Mouse (Mus musculus): ENCODE results near the gene Elf2.
"Not testable (repeated sequence)": the region's sequence is repeated elsewhere in the genome, so short reads cannot be mapped to it uniquely, and the experiment has no call there.

Elf2 gene

DNA sequence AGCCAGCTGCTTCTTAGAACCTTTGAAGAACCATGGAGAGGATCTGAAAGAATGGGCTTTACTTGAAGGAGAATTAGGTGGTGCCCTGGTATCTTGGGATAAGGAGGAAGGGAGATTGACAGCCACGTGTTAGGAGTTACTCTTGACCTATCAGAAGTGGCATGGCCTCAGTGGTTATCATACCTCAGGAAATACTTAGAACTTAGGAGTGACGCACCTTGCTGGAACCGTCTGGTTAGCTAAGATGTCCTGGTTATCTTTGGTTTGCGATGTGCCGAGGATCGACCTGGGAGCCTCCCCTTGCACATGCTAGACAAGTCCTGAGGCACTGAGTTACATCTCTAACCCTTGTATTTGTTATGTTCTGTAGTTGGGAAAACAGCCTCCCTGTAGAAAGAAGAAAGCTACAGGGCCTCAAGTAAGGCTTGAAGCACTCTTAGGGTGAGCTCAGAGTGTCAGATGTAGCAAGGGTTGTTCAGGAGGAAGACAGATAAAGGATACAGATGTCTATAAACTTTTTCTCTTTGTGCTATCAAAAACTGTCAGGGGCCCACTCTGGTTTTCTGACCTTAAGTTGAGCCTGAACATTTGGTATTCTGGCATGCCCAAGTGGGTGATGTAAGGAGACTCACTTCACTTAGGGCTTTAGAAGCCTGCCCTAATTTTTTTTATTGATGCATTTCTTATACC lies 110.2 kb downstream of the Elf2 start:
- no peak for DNase-seq

DNA sequence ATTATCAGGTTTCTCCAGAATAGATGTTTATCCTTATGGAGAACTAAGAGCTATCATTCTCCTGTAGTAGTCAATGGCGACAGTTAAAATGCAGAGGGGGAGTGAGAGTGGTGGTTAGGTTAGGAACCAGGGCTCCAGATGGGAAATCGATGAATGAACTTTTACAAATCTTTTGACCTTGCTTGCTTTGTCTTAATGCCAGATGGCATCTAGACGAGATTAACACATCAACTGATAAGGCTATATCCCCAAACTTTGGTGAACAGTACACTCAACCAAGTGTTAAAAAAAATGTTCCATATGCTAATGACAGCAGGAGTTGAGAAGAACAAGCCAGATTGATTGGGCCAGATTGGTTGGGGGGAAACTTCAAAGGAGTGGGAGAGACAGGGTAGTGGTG lies 111.2 kb downstream of the Elf2 start:
- DNase-seq: no peak

DNA sequence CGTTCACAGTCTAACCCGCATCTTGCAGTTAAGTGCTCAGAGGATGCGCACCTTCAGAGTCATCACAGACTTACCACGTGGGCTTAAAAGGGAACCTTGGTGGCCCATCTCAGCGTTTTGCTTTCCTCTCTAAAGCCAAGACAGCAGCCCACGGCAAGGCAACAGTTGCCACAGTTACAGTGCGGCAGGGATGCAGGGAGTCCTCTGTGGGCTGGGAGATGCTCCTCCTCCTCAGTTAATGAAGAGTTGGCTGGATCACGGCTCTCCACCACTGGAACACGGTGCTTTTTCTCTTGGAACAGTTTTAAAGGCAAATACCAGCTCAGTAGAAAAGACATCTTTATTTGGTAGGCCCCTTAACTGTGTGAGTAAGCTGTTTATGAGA lies 111.7 kb downstream of the Elf2 start:
- no peak for DNase-seq

DNA sequence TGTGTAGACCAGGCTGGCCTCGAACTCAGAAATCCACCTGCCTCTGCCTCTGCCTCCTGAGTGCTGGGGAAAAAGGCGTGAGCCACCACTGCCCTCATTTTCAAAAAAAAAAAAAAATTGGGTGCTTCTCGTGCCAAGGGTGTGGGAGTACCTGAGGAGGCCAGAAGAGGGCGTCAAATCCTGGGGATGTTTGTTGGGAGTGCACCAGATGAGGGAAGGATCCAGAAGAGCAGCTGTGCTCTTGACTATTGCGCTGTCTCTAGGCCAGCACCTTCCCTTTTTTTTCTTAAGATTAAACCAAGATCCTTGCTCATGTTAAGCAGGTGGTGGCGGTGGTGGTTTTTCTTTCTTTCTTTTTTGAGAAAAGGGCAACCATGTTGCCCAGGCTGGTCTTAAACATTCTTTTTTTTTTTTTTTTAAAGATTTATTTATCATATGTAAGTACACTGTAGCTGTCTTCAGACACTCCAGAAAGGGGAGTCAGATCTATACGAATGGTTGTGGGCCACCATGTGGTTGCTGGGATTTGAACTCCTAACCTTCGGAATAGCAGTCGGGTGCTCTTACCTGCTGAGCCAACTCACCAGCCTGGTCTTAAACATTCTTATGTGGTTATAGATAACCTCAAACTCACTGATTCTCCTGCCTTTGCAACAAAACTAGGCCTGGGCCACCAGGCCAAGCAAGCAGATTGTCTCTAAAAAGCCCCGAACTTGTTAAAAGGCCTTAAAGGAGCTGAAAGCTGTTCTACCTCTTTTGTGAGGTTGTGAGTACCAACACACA lies 112.2 kb downstream of the Elf2 start:
- no peak for DNase-seq

DNA sequence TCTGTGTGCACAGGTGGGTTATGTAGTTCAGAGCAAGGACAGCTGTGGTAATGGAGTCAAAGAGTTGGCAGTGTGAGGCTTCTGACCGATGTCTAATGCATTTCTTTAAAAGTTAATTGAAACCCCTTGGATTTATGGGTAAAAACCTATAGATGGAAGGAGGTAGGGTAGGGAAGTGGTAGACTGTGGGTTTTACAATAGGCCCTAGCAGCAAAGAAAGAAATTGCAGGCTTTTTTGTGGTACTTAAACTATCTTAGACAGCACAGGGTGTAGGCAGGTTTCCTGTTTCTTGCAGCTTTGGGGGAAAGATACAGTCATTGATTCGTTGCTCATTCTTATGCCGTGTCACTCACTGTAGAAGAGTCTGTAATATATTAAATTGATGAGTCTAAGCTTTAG lies 113.9 kb downstream of the Elf2 start:
- no peak for DNase-seq

DNA sequence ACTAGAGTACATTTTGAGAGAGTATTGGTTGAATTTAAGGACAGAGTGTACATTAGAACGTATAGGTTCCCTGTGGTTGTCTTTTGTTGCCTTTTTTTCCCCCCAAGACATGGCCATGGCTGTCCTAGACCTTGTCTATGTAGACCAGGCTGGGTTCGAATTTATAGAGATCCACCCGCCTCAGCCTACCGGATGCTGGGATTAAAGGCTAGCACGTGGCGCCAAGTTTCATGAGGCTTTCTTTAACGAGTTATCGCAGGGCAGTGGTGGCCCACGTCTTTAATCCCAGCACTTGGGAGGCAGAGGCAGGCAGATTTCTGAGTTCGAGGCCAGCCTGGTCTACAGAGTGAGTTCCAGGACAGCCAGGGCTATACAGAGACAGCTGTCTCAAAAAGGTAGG lies 114.5 kb downstream of the Elf2 start:
- no peak for DNase-seq

DNA sequence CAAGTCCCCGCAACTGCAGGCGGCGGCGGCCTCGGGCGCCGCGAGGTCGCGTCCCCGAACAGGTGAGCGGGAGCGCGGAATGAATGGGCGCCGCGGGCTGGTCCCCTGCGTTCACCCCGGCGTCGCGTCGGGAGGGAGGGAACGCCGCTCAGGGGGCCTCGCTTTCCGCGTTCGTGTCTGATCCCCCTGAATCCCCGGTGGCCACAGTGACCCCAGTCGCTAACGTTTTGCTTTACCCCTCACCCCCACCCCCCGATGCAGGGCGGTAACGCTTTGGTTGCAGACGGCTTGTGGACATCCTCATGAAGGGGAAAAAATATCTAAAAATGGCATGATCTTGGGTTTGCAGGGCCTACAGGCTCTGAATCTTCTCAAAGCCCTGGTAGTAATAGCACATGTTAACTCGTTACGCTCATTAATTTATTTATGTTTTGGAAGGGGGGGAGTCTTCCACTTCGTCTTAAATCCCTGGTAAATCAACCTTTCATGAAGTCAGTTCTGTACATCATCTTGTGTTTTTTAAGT lies 115.2 kb downstream of the Elf2 start:
- no peak for DNase-seq

DNA sequence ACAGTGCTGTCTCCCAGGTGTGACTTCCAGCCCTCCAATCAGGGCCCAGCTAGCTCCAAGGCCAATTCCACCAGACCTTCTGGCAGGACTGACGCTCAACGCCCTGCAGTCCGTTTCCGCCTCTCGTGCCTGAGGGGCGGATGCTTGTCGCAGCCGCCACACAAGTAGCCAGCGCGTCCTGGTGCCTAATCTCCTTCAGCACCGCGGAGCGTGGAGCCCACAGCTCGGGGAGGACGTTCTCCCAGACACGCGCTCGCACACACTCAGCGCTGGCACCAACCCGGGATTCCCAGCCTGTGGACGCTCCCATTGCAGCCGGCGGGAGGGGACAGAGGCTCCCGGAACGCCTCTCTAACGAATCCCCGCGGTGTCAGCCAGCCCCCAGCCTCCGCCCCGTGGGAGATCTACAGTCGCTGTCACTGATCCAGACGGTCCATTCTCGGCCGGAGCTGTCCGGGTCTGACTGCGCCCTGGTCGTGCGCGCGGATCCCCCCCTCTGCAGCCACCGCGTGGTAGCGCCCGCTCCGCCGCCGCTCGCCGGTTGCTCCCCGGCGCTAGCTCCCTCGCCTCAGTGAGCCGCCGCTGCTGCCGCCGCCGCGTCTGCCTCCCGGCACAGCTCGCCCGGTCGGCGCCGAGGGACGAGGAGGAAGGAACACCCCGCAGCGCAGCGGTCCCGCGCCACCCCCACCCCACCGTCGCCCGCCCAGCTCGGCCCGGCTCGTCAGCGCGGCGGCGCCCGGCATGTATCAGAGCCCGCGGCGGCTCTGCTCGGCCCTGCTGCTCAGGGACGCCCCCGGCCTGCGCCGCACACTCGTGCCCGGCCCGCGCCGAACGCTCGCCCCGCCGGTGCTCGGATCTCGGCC lies 115.9 kb downstream of the Elf2 start, which contains the start of gene Noct:
TSS of gene Noct (plus strand) at position 85 of the 863 bp plus-strand sequence.
- peak; percentile 95 for DNase-seq

DNA sequence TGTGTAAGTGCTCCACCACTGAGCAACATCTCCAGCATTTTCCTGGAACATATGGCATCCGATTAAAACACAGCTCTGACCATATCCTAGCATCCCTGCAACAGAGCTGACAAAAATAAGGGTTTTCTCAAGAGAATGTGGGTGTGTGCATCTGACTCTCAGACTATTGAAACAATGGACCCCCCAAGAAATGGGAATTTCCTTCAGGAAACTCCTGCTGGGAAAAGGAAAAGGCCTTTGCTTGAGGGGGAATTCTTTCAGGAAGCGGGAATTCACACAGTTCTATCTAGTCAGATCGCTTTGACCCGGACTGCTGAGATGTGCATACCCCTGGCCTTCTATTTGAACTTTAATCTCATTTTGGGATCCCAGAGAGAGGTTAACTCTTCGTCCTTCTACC lies 116.9 kb downstream of the Elf2 start:
- no peak for DNase-seq

DNA sequence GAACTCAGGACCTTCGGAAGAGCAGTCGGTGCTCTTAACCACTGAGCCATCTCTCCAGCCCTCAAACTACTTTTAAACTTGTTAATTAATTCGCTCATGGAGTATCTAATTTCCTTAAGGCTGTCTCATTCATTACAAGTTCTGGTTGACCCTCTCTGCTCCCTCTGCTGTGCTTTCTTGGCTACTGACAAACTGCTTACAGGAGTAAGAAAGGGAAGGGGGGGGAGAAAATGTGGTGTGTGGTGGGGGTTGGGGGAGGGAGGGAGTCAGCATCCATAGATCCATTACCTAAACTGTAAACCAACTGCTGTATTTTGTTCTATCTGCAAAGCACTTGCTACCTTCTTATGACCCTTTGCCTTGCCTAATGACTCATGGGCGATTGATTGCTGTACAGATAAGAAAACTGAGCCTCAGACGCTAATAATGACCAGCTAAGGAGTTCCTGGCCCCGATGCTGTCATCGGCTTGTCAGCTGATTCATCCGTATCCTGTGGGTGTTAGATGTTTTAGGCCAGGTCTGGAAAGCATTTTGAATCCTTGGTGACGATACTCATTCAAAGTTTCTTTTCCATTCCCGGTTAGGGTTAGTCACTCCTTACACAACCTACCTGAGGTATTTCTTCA lies 117.5 kb downstream of the Elf2 start:
- DNase-seq: no peak

DNA sequence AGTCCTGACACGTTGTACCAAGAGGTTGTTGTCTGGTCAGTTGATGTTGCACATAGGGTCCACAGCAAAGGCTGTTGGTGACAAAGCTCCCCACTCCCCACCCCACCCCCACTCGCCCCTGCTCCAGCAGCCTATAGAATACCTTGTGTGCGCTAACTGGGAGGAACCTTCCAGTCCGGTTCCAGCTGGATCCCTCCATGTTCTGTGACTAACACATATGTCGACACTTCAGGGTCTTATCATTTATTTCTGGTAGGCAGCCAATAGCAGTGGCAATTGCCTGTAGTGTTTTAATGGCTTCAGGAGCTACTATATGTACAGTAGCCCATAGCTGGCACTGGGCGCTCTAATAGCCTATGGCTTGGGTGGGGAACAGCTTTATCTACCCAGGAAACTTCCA lies 118.2 kb downstream of the Elf2 start:
- no peak for DNase-seq

DNA sequence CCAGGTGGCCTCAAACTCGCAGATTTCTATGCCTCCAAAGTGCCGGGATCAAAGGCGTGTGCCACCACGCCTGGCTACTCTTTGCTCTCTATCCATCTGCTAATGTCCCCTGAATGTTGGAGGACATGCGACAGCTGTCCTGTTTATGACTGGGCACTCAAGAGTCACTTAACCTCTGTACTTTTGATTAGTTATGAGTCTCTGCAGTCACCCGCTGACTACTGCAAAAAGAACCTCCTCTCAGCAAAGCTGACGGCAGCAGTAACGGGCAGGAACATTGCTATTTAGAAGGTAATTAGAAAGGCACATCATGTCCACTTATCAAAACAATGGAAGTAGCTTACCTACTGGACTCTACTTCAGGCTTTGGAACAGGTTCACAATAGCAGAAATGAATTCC lies 118.6 kb downstream of the Elf2 start:
- no peak for DNase-seq

DNA sequence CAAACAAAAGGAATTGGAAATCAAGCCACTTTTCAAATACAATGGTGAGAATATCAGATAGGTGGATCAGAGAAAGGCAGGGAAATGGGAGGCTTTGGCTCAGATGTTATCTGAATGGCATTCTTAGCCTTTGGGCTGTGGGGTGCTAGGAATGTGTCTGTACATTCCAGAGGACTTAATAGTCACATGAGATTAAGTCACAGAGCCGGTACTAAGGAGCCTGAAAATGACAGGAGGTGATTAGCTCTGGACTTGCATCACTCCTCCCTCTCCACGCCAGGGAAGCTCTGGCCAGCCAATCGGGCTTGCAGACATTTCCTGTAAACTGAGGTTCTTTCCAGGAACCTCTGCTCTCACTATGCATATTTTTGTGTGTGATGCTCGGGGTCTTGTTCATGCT lies 119.6 kb downstream of the Elf2 start:
- DNase-seq: no peak

DNA sequence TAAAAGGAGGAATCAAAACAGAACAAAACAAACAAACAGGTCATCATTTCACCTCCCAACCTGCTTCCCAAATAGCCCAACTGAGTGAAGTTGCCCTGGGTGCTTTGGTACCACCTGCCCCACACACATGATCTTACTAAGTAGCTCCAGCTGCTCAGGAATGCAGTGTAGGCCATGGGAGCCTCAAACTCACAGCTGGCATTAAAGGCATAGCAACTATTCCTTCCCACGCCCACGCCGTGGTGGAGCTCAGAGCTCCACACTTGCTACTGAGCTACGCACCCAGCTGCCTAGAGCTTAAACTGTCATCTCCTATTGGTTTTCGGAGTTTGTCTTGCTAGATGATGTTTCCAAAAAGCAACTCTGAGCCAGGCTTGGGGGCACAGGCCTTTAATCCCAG lies 121.2 kb downstream of the Elf2 start:
- DNase-seq: no peak

DNA sequence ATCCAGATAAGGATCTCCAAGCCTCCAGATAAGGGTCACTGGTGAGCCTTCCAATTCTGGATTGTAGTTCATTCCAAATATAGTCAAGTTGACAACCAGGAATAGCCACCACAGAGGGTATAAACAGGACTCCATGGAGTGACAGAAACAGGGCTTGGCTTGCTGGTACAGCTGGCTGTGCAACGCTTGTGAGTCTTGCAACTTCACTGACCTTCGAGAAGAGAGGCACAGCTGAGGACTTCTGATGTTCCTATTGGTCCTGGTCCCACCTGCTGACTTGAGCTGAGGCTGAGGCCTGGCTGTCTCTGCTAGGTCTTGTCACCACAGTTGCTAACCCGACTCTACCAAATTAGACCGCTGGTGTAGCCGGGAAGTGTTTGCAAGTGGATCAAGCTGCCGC lies 122.1 kb downstream of the Elf2 start:
- DNase-seq: not testable (repeated sequence)

DNA sequence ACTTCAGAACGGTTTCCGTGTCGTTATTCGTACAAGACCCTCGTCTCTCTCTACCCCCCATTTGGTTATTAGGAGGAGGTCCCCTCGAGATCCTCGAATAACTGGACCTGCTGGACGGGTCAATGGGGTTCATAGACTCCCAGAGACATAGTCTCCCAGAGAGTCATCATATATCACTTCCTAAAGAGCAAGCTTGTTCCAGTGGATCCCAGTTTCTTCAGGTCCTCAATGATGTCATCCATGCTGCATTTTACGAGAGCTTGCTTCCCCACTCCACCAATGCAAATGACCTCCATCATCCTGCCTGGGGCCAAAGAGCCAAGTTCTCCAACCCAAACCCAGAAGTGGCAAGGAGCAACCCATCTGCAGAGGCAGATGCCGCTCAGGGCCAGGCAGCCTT lies 124.1 kb downstream of the Elf2 start:
- not testable (repeated sequence) for DNase-seq

DNA sequence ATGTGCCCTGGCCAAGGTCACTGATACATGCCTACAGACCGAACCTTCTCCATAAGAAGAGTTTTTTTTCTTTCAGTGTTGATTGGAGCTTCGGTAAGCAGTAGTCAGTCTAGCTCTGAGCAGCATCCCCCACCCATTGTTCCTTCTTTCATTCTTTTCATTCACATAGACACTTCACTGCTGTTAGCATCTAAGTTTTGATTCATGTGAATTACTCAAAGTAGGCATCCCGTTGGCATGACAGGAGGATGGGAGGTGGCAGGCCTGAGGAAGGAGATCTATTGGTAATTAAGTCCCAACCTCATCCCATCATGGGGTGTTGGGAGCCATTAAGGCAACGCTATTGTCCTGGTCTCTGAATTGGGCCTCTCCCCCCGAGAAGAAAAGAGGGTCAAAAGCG lies 124.8 kb downstream of the Elf2 start:
- no peak for DNase-seq

DNA sequence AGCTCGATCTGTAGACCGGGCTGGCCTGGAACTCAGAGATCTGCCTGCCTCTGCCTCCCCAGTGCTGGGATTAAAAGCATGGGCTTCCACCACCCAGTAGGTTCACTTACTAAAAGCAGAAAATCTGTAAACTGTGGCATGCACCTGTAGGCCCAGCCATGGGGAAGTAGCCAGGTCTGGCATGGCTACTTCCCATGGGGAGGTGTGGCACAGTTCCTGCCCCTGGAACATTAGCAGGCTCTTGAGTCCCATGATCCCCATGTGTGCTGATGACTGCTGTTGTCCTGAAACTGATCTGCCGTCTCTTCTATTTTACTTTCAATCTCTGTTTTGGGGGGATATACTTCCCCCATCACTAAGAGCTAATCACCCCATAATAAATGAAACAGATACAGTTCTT lies 127.4 kb downstream of the Elf2 start:
- DNase-seq: no peak

DNA sequence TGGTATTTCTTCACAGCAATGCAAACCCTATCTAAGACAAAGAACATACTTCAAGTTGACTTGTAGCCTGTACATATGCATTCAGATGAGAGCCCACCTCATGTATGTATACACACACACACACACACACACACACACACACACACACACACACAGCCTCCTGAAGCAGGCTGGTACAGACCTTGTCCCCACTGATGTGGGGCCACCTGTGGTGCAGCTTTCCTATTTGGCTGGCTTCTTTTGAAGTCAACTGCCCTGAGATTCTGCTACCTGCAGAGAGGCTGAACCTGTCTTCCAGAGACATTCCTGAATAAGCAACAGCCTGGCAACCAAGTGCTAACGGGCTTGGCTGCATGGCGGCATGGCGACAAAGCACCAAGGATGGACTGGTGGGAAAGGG lies 130.0 kb downstream of the Elf2 start:
- no peak for DNase-seq

DNA sequence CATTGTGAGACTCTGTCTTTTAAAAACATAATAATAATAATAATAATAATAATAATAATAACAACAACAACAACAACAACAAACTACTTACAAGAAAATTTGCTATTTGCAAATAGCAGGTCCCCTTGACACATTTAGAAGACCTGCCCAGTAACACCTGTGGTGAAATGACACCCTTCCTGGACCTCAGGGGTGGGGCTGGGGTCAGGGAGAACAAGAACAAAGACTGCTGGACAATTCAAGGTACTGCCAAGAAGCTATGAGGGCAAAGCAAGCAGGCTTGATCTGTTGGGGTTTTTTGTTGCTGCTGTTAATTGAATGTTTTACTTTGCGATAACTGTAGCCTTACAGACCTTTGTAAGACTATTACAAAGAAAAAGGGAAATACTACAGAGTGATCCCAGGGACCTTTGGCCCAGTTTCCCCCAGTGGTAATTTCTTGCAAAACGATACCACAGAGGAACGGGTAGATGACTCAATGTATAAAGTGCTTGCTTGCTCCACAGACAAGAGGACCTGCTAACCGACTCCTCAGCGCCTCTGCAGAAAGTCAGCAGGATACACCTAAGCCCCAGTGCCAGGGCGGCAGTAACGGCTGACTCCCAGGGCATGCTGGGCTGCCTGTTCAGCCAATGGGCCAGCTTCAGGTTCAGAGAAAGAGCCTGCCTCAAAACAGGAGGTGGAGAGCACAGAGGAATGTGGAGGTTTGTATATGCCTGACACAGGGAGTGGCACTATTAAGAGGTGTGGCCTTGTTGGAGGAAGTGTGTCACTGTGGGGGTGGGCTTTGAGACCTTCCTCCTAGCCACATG lies 130.8 kb downstream of the Elf2 start:
- DNase-seq: no peak

DNA sequence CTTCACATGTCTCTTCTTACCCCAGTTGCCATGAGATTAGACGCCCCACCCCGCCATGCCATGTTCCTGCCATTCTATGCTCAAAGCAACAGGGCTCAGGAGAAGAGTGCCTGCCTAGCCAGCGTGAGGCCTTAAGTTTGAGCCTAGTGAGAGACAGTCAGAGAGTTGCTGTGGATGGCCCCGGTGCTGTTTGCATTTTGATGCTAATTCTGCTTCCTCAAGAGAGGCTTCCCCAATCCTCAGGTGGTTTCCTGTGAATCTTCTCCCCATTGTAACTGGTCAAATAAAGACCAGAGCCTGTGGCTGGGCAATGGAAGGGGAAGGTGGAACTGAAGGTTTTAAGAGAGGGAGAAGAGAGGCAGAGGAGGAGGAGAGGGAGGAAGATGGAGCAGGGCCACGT lies 131.8 kb downstream of the Elf2 start:
- no peak for DNase-seq

DNA sequence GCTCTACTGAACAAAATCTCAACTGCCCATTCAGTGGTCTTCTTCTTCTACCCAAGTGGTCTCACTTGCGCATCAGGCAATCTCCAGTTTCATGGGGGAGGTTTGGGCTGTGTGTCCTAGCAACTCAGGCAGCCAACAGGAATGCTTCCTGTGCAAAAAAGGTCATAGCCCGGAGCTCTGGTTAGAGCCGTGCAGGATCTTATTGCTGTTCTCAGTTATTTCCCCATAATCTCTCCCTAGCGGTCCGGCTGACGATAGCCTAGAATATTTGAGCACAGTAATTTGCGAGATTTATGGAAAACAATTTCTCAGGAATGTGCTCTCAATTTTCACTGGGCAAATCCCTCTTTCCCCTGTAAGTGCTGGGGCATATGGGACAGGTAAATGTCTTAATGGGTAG lies 133.9 kb downstream of the Elf2 start:
- no peak for DNase-seq

Measured in kidney, adult 18-20 months (tissue).